Mouse (Mus musculus) liver, embryonic 12.5 days (tissue): ENCODE measurements around the gene Tapbpl. TPM values are rescaled to one million over a fixed set of nuclear protein-coding genes. Genes with fewer than 3 reads are reported as not detected.

Source experiments
- ATAC-seq: fragments of 200-750 bp; cut with Nextera tagmentation; 2 replicates; pipeline ENCODE4 v1.8.0; 2017; ENCODE audit warnings: moderate number of reproducible peaks, mild to moderate bottlenecking, moderate library complexity
- H3K27ac ChIP-seq: fragments of 300-500 bp; sonication (generic); 2 replicates; pipeline ENCODE4 v1.5.1; 2016; ENCODE audit warnings: mild to moderate bottlenecking
- H3K27me3 ChIP-seq: fragments of 300-500 bp; sonication (generic); replicated peaks from 2 replicates; pipeline ENCODE4 v1.6.1; 2016; ENCODE audit warnings: mild to moderate bottlenecking, moderate library complexity
- H3K36me3 ChIP-seq: fragments of 300-500 bp; sonication (generic); 2 replicates; pipeline ENCODE4 v1.6.1; 2016; ENCODE audit warnings: mild to moderate bottlenecking, moderate library complexity
- H3K4me1 ChIP-seq: fragments of 300-500 bp; sonication (generic); 2 replicates; pipeline ENCODE4 v1.6.1; 2016
- H3K4me2 ChIP-seq: fragments of 300-500 bp; sonication (generic); 2 replicates; pipeline ENCODE4 v1.6.1; 2016; ENCODE audit warnings: mild to moderate bottlenecking, moderate library complexity
- H3K4me3 ChIP-seq: fragments of 300-500 bp; sonication (generic); 2 replicates; pipeline ENCODE4 v1.5.1; 2016; ENCODE audit warnings: mild to moderate bottlenecking, moderate library complexity
- H3K9ac ChIP-seq: fragments of 300-500 bp; sonication (generic); 2 replicates; pipeline ENCODE4 v1.6.1; 2016; ENCODE audit warnings: mild to moderate bottlenecking, moderate library complexity
- H3K9me3 ChIP-seq: fragments of 300-500 bp; sonication (generic); replicated peaks from 2 replicates; pipeline ENCODE4 v1.6.1; 2016; ENCODE audit warnings: mild to moderate bottlenecking, moderate library complexity
- WGBS: fragments of 180-500 bp; shearing (Covaris S2); methylation state at CpG from one replicate; pipeline ENCODE4 v1.1.7; 2016; ENCODE audit not compliant: insufficient replicate concordance; 5-methylcytosine and 5-hydroxymethylcytosine counted together
- polyA plus RNA-seq: library from polyadenylated mRNA; unstranded; fragments of >200 nt; fragmentation: Nextera tagmentation; extraction: Ambion mirVana; gene quantifications from 2 replicates; pipeline ENCODE4 v1.2.1, GENCODE M21; 2016

Tapbpl gene
- polyA plus RNA-seq, 1 experiment from 2014 or later, result 4.0 TPM

GRCm38 (mm10) chr6:125236782-125237181 lies 5.1 kb upstream of the Tapbpl start, which contains the start of gene Cd27:
Gene Cd27, minus strand, starts transcription at chr6:125237010.
- Histone ChIP-seq H3K36me3 (no peaks in the 10 kb centered on the region), H3K27ac (0 out of 2 replicates have a peak within 1 kb of the TSS, but pooled peaks have one; percentile 14), H3K4me1 (peaks cover 30% of the 10 kb centered on the region), H3K27me3 (no peaks in the 10 kb centered on the region), H3K9ac (no peak within 1 kb of the TSS), H3K4me3 (no peak within 1 kb of the TSS), H3K9me3 (no peaks in the 10 kb centered on the region), H3K4me2 (no peak within 1 kb of the TSS)
- 48% methylated on average over 6 of the region's 6 CpGs for WGBS
- no peak for ATAC-seq

GRCm38 (mm10) chr6:125236341-125236740 lies 4.7 kb upstream of the Tapbpl start:
- H3K4me3 ChIP-seq, result no peak overlapping the region
- no peak overlapping the region for H3K9ac ChIP-seq
- H3K36me3 ChIP-seq, result no peaks in the 10 kb centered on the region
- H3K4me2 ChIP-seq, result no peak overlapping the region
- ATAC-seq, result no peak
- 81% methylated on average over 6 of the region's 6 CpGs for WGBS
- no peaks in the 10 kb centered on the region for H3K9me3 ChIP-seq
- 0 out of 2 replicates have a peak overlapping the region, but pooled peaks have one; percentile 14 for H3K27ac ChIP-seq
- H3K4me1 ChIP-seq, result peaks cover 32% of the 10 kb centered on the region
- H3K27me3 ChIP-seq, result no peaks in the 10 kb centered on the region

GRCm38 (mm10) chr6:125234520-125234828 lies 2.8 kb upstream of the Tapbpl start:
- H3K36me3 ChIP-seq, result no peaks in the 10 kb centered on the region
- no peak overlapping the region for H3K9ac ChIP-seq
- no peak overlapping the region for H3K4me3 ChIP-seq
- no peaks in the 10 kb centered on the region for H3K9me3 ChIP-seq
- H3K27ac ChIP-seq, result no peak overlapping the region
- peaks cover 38% of the 10 kb centered on the region for H3K4me1 ChIP-seq
- no peak for ATAC-seq
- 69% methylated on average over 5 of the region's 5 CpGs for WGBS
- H3K27me3 ChIP-seq, result no peaks in the 10 kb centered on the region
- H3K4me2 ChIP-seq, result no peak overlapping the region

- Histone ChIP-seq H3K4me2 (no peak overlapping the region), H3K4me1 (peaks cover 38% of the 10 kb centered on the region), H3K27me3 (no peaks in the 10 kb centered on the region), H3K36me3 (no peaks in the 10 kb centered on the region), H3K27ac (peak overlapping the region; percentile 9; the same call in 1 of the 2 replicates), H3K9ac (no peak overlapping the region), H3K9me3 (no peaks in the 10 kb centered on the region), H3K4me3 (no peak overlapping the region)
- 50% methylated on average over 7 of the region's 7 CpGs for WGBS
- ATAC-seq, result no peak
These were observed 2.3 kb upstream of the Tapbpl start for GRCm38 (mm10) chr6:125233816-125234519.

GRCm38 (mm10) chr6:125232516-125232915 lies 856 bp upstream of the Tapbpl start:
- H3K27ac ChIP-seq, result peak overlapping the region; percentile 88
- H3K36me3 ChIP-seq, result no peaks in the 10 kb centered on the region
- H3K4me1 ChIP-seq, result peaks cover 38% of the 10 kb centered on the region
- H3K4me2 ChIP-seq, result peak overlapping the region; percentile 95
- H3K27me3 ChIP-seq, result no peaks in the 10 kb centered on the region
- 22% methylated on average over 6 of the region's 6 CpGs for WGBS
- H3K4me3 ChIP-seq, result peak overlapping the region; percentile 81
- no peak for ATAC-seq
- peak overlapping the region; percentile 84; the same call in 1 of the 2 replicates for H3K9ac ChIP-seq
- no peaks in the 10 kb centered on the region for H3K9me3 ChIP-seq

- Histone ChIP-seq H3K9ac (peak overlapping the region; percentile 84), H3K27ac (peak overlapping the region; percentile 88), H3K27me3 (no peaks in the 10 kb centered on the region), H3K4me3 (peak overlapping the region; percentile 81), H3K4me1 (peaks cover 38% of the 10 kb centered on the region), H3K36me3 (no peaks in the 10 kb centered on the region), H3K9me3 (no peaks in the 10 kb centered on the region), H3K4me2 (peak overlapping the region; percentile 95)
- WGBS, result 24% methylated on average over 4 of the region's 4 CpGs
- ATAC-seq, result peak; percentile 36; the same call in 1 of the 2 replicates
These were observed 381 bp upstream of the Tapbpl start for GRCm38 (mm10) chr6:125232045-125232437.

GRCm38 (mm10) chr6:125230571-125230970 lies 1.1 kb downstream of the Tapbpl start:
- peak overlapping the region; percentile 95 for H3K4me2 ChIP-seq

GRCm38 (mm10) chr6:125225518-125226115 lies 6.0 kb downstream of the Tapbpl start:
- peaks cover 4% of the 10 kb centered on the region for H3K4me1 ChIP-seq
- no peaks in the 10 kb centered on the region for H3K27me3 ChIP-seq
- H3K9me3 ChIP-seq, result no peaks in the 10 kb centered on the region
- peaks cover 22% of the 10 kb centered on the region; the same call in 1 of the 2 replicates for H3K36me3 ChIP-seq
- 79% methylated on average over 5 of the region's 5 CpGs for WGBS
- H3K4me2 ChIP-seq, result no peak overlapping the region
- H3K9ac ChIP-seq, result no peak overlapping the region
- ATAC-seq, result no peak
- no peak overlapping the region for H3K4me3 ChIP-seq
- no peak overlapping the region for H3K27ac ChIP-seq

More at GRCm38 (mm10) chr6:125230571-125230970, 1.1 kb downstream of the Tapbpl start:
- WGBS, result 62% methylated on average over 9 of the region's 9 CpGs
- Histone ChIP-seq H3K4me1 (peaks cover 38% of the 10 kb centered on the region), H3K27me3 (no peaks in the 10 kb centered on the region), H3K36me3 (no peaks in the 10 kb centered on the region), H3K27ac (0 out of 2 replicates have a peak overlapping the region, but pooled peaks have one; percentile 27), H3K4me3 (no peak overlapping the region; the same call in 1 of the 2 replicates), H3K9me3 (no peaks in the 10 kb centered on the region), H3K9ac (no peak overlapping the region)
- ATAC-seq, result no peak

- Histone ChIP-seq H3K27me3 (no peaks in the 10 kb centered on the region), H3K4me1 (no peaks in the 10 kb centered on the region), H3K27ac (no peak overlapping the region), H3K9me3 (no peaks in the 10 kb centered on the region), H3K36me3 (peaks cover 33% of the 10 kb centered on the region), H3K9ac (no peak overlapping the region), H3K4me3 (no peak overlapping the region), H3K4me2 (no peak overlapping the region)
- no peak for ATAC-seq
- 64% methylated on average over 3 of the region's 3 CpGs for WGBS
These were observed 9.1 kb downstream of the Tapbpl start for GRCm38 (mm10) chr6:125222577-125222976.

- no peak for ATAC-seq
- H3K4me3 ChIP-seq, result no peak overlapping the region
- no peaks in the 10 kb centered on the region for H3K4me1 ChIP-seq
- H3K27me3 ChIP-seq, result no peaks in the 10 kb centered on the region
- WGBS, result 68% methylated on average over 2 of the region's 2 CpGs
- no peak overlapping the region for H3K9ac ChIP-seq
- no peak overlapping the region for H3K27ac ChIP-seq
- H3K9me3 ChIP-seq, result no peaks in the 10 kb centered on the region
- peaks cover 33% of the 10 kb centered on the region for H3K36me3 ChIP-seq
- no peak overlapping the region for H3K4me2 ChIP-seq
These were observed 9.5 kb downstream of the Tapbpl start for GRCm38 (mm10) chr6:125222146-125222545.

- H3K27ac ChIP-seq, result no peak overlapping the region
- no peak overlapping the region for H3K4me3 ChIP-seq
- no peaks in the 10 kb centered on the region for H3K9me3 ChIP-seq
- no peaks in the 10 kb centered on the region for H3K27me3 ChIP-seq
- WGBS, result 82% methylated on average over 20 of the region's 20 CpGs
- no peak for ATAC-seq
- no peak overlapping the region for H3K9ac ChIP-seq
- peaks cover 8% of the 10 kb centered on the region for H3K4me1 ChIP-seq
- no peak overlapping the region for H3K4me2 ChIP-seq
- H3K36me3 ChIP-seq, result peaks cover 33% of the 10 kb centered on the region
These were observed 10.4 kb downstream of the Tapbpl start for GRCm38 (mm10) chr6:125221115-125221745.

GRCm38 (mm10) chr6:125218963-125219362 lies 12.7 kb downstream of the Tapbpl start:
- peaks cover 23% of the 10 kb centered on the region for H3K36me3 ChIP-seq
- 77% methylated on average over 4 of the region's 4 CpGs for WGBS
- no peak overlapping the region for H3K4me3 ChIP-seq
- no peak for ATAC-seq
- H3K4me2 ChIP-seq, result no peak overlapping the region
- no peaks in the 10 kb centered on the region for H3K9me3 ChIP-seq
- peaks cover 2% of the 10 kb centered on the region for H3K27me3 ChIP-seq
- H3K4me1 ChIP-seq, result peaks cover 12% of the 10 kb centered on the region
- H3K27ac ChIP-seq, result no peak overlapping the region
- no peak overlapping the region for H3K9ac ChIP-seq
